Mouse (Mus musculus) adrenal gland, adult 8-10 months (tissue): ENCODE results near the gene Sqstm1. TPM values are rescaled to one million over a fixed set of nuclear protein-coding genes. Genes with fewer than 3 reads are reported as not detected.

Experiments
- DNase-seq: peaks from one replicate; pipeline ENCODE4 v3.0.0; 2022
- total RNA-seq, 4 experiments: library from RNA; stranded (reverse); gene quantifications; 2 replicates each; pipeline ENCODE4 v1.2.4; 2022

Gene Sqstm1
- 1,000 to 10,000 TPM in 1 of 4 experiments, 100 to 1,000 TPM in 3; 798 to 1,098 (median 876) TPM for total RNA-seq

GRCm38 (mm10) chr11:50210505-50211151, at the start of gene Sqstm1, which contains the start of gene Mgat4b:
Sqstm1 (minus strand) TSS chr11:50210827.
Mgat4b (plus strand) TSS chr11:50210890.
- peak; percentile 74 for DNase-seq

GRCm38 (mm10) chr11:50258310-50258709, 47.7 kb upstream of the Sqstm1 start:
- DNase-seq, result no peak

- no peak for DNase-seq
Measured at GRCm38 (mm10) chr11:50256615-50257014, 46.0 kb upstream of the Sqstm1 start.

GRCm38 (mm10) chr11:50254010-50254580, 43.5 kb upstream of the Sqstm1 start:
- DNase-seq, result no peak

GRCm38 (mm10) chr11:50253393-50253792, 42.8 kb upstream of the Sqstm1 start:
- DNase-seq, result no peak

- no peak for DNase-seq
Measured at GRCm38 (mm10) chr11:50252684-50253265, 42.1 kb upstream of the Sqstm1 start.

- DNase-seq, result no peak
Measured at GRCm38 (mm10) chr11:50252166-50252565, 41.5 kb upstream of the Sqstm1 start.

GRCm38 (mm10) chr11:50248473-50249171, 38.0 kb upstream of the Sqstm1 start:
- DNase-seq, result no peak

GRCm38 (mm10) chr11:50245269-50245668, 34.6 kb upstream of the Sqstm1 start:
- no peak for DNase-seq

- DNase-seq, result no peak
Measured at GRCm38 (mm10) chr11:50243926-50244325, 33.3 kb upstream of the Sqstm1 start.

GRCm38 (mm10) chr11:50240235-50240911, 29.7 kb upstream of the Sqstm1 start:
- DNase-seq, result no peak

- DNase-seq, result no peak
Measured at GRCm38 (mm10) chr11:50238821-50239791, 28.5 kb upstream of the Sqstm1 start.

GRCm38 (mm10) chr11:50238324-50238723, 27.7 kb upstream of the Sqstm1 start, which contains the start of gene Ltc4s:
Ltc4s (minus strand) TSS chr11:50238616.
- no peak for DNase-seq

GRCm38 (mm10) chr11:50236937-50237835, 26.6 kb upstream of the Sqstm1 start:
- DNase-seq, result no peak

- DNase-seq, result peak; percentile 86
Measured at GRCm38 (mm10) chr11:50236540-50236936, 25.9 kb upstream of the Sqstm1 start.

- DNase-seq, result no peak
Measured at GRCm38 (mm10) chr11:50234606-50235005, 24.0 kb upstream of the Sqstm1 start.

- no peak for DNase-seq
Measured at GRCm38 (mm10) chr11:50233993-50234392, 23.4 kb upstream of the Sqstm1 start.

GRCm38 (mm10) chr11:50233022-50233421, 22.4 kb upstream of the Sqstm1 start:
- DNase-seq, result no peak

GRCm38 (mm10) chr11:50231411-50231810, 20.8 kb upstream of the Sqstm1 start:
- no peak for DNase-seq
